ENCODE assay signal across 7 mouse cellular contexts in the genomic region with DNA sequence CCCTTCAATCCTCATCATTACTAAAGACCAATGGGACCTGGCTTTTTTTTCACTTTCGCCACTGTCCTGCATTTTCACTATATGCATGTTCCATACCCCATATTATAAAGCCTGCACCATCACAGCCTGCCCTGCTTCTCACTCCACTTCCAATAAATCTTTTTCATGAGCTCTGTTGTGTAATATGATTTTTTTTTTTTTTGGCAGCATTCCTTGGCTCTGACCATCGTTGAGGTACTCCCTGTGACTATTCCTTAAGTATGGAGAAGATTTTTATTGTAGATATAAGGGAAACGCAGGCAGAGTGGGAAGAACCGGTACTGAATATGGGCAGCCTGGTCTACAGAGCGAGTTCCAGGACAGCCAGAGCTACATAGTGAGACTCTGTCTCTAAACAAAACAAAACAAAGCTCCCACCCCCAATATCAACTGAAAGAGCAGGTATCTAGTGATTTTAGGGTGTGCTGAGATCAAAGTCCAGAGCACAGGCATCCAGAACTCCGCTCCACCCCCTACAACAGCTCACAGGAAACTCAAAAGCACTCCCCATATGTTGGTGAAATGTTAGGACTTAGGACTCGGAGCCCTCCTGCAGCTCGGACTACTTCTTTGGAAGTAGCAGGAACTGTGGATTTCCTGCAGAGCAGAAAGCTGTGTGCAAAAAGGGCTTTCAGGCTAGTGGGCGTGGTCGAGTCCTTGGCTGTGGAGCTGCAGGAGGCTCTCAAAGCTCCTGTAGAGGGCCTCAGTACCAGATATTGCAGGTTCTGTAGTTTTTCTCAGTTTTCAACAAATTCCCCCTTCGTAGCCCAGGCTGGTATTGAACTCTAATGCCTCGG. TPM values are rescaled to one million over a fixed set of nuclear protein-coding genes. Genes with fewer than 3 reads are reported as not detected.
DNase-seq lines count a peak whose midpoint lies in the region; ATAC-seq and TF ChIP-seq lines count a peak whose summit lies in the region.

No protein-coding gene starts in this region.

- H3K27ac ChIP-seq in hindbrain, embryonic 15.5 days (replicated peaks): peak overlapping the region; percentile 96
- peak overlapping the region; percentile 85 for H3K27ac ChIP-seq in left cerebral cortex, adult 2 months
- peak overlapping the region; percentile 65; the same call in 1 of the 2 replicates for H3K27ac ChIP-seq in macrophage

- DNase-seq in cerebellum, postnatal 36 days: peak; percentile 31 to 43
- DNase-seq in gastrocnemius, adult 18-20 months (ENCODE audit: low spot score): peak; percentile 60
- DNase-seq in left cerebral cortex, adult 2 months (ENCODE audit: extremely low spot score in 1 of 2, low spot score in 2 of 2): peak; percentile 31 to 47
- DNase-seq in right cerebral cortex, postnatal 25 days: peak; percentile 39

- peak overlapping the region; percentile 92; the same call in 1 of the 2 replicates for H3K4me3 ChIP-seq in hindbrain, embryonic 15.5 days
- peak overlapping the region; percentile 84 for H3K4me3 ChIP-seq in left cerebral cortex, adult 2 months
- peak overlapping the region; percentile 49; the same call in 1 of the 2 replicates for H3K4me3 ChIP-seq in macrophage (ENCODE audit: inconsistent target)

- H3K9ac ChIP-seq in hindbrain, embryonic 15.5 days: 0 out of 2 replicates have a peak overlapping the region, but pooled peaks have one; percentile 89

- intact Hi-C loops in left cerebral cortex, adult 2 months (cut with DNase I): loop anchor here (2.0 to 5.0 kb wide), 2 partner anchors 121 to 211 kb away; a partner anchor contains a TSS

- peak; percentile 43 for ATAC-seq in activated CD4-positive, CD25-positive, alpha-beta regulatory T cell, adult 4 months
- ATAC-seq in hindbrain, embryonic 15.5 days (ENCODE audit: low FRiP score, low read depth): no peak

- peaks cover 35% of the 10 kb centered on the region for H3K79me2 ChIP-seq in macrophage (ENCODE audit: inconsistent target)

- peaks cover 27% of the 10 kb centered on the region for H3K4me1 ChIP-seq in hindbrain, embryonic 15.5 days (replicated peaks)

- H3K4me2 ChIP-seq in hindbrain, embryonic 15.5 days: peak overlapping the region; percentile 74

- TF ChIP-seq CTCF in left cerebral cortex, adult 2 months (IDR thresholded peaks at IDR 0.05): peak; percentile 51

- H3K27me3 ChIP-seq in hindbrain, embryonic 15.5 days: no peaks in the 10 kb centered on the region

- WGBS in hindbrain, embryonic 15.5 days: 33% methylated on average over 12 of the region's 12 CpGs
- WGBS in macrophage (ENCODE audit: missing documents): 43% methylated on average over 12 of the region's 12 CpGs

- H3K9me3 ChIP-seq in hindbrain, embryonic 15.5 days: no peaks in the 10 kb centered on the region

- H3K36me3 ChIP-seq in hindbrain, embryonic 15.5 days: no peaks in the 10 kb centered on the region
- no peaks in the 10 kb centered on the region for H3K36me3 ChIP-seq in macrophage (ENCODE audit: inconsistent target)

RNA-seq across cellular contexts. Expression of a gene that starts 1.1 kb away (rescaled TPM):
- 10 to 100 TPM; 42.4 to 71.8 TPM for polyA plus RNA-seq in activated CD4-positive, CD25-positive, alpha-beta regulatory T cell, adult 4 months (2017; shearing (Covaris generic))
- 10 to 100 TPM; 18.4 to 18.7 TPM for total RNA-seq in gastrocnemius, adult 18-20 months (2021)
- 49.9 and 50.8 TPM in 2 replicates for polyA plus RNA-seq in hindbrain, embryonic 15.5 days (2015; fragmentation: Nextera tagmentation; extraction: Ambion mirVana)
- total RNA-seq in left cerebral cortex, adult 2 months (2021): 10 to 100 TPM; 18.6 to 22.7 TPM
- total RNA-seq in macrophage (2018; cell fraction: chromatin; rRNA removed): 100 to 1,000 TPM; 201 to 789 (median 293) TPM
- 10 to 100 TPM; 42.0 to 85.6 (median 57.7) TPM for total RNA-seq in macrophage (2018; cell fraction: cytosol; rRNA removed)
- 100 to 1,000 TPM; 165 to 654 (median 235) TPM for total RNA-seq in macrophage (2018; cell fraction: nucleus; rRNA removed)
- 38.3 to 72.2 TPM (median 56.6 TPM) in 3 replicates for polyA plus RNA-seq in macrophage (2018)

RNA-seq across cellular contexts. Expression of a gene that starts 23.8 kb away (rescaled TPM):
- polyA plus RNA-seq in activated CD4-positive, CD25-positive, alpha-beta regulatory T cell, adult 4 months (2017; shearing (Covaris generic)): not detected
- total RNA-seq in gastrocnemius, adult 18-20 months (2021): not detected
- polyA plus RNA-seq in hindbrain, embryonic 15.5 days (2015; fragmentation: Nextera tagmentation; extraction: Ambion mirVana): not detected in 2 replicates
- not detected for total RNA-seq in left cerebral cortex, adult 2 months (2021)
- not detected for total RNA-seq in macrophage (2018; cell fraction: chromatin; rRNA removed)
- total RNA-seq in macrophage (2018; cell fraction: cytosol; rRNA removed): not detected
- total RNA-seq in macrophage (2018; cell fraction: nucleus; rRNA removed): not detected
- not detected in 3 replicates for polyA plus RNA-seq in macrophage (2018)

RNA-seq across cellular contexts. Expression of a gene that starts 31.2 kb away (rescaled TPM):
- polyA plus RNA-seq in activated CD4-positive, CD25-positive, alpha-beta regulatory T cell, adult 4 months (2017; shearing (Covaris generic)): not detected
- not detected for total RNA-seq in gastrocnemius, adult 18-20 months (2021)
- 0.64 and 0.83 TPM in 2 replicates for polyA plus RNA-seq in hindbrain, embryonic 15.5 days (2015; fragmentation: Nextera tagmentation; extraction: Ambion mirVana)
- total RNA-seq in left cerebral cortex, adult 2 months (2021): not detected
- not detected for total RNA-seq in macrophage (2018; cell fraction: chromatin; rRNA removed)
- not detected for total RNA-seq in macrophage (2018; cell fraction: cytosol; rRNA removed)
- not detected for total RNA-seq in macrophage (2018; cell fraction: nucleus; rRNA removed)
- not detected in 3 replicates for polyA plus RNA-seq in macrophage (2018)

RNA-seq across cellular contexts. Expression of a gene that starts 33.6 kb away (rescaled TPM):
- under 1 TPM in 1 of 2 experiments, not detected in 1; 0.20 TPM for polyA plus RNA-seq in activated CD4-positive, CD25-positive, alpha-beta regulatory T cell, adult 4 months (2017; shearing (Covaris generic))
- not detected for total RNA-seq in gastrocnemius, adult 18-20 months (2021)
- 1.4 and 1.7 TPM in 2 replicates for polyA plus RNA-seq in hindbrain, embryonic 15.5 days (2015; fragmentation: Nextera tagmentation; extraction: Ambion mirVana)
- not detected for total RNA-seq in left cerebral cortex, adult 2 months (2021)
- total RNA-seq in macrophage (2018; cell fraction: chromatin; rRNA removed): under 1 TPM in 1 of 26 experiments, not detected in 25; 0.37 TPM
- not detected for total RNA-seq in macrophage (2018; cell fraction: cytosol; rRNA removed)
- under 1 TPM in 1 of 26 experiments, not detected in 25; 0.21 TPM for total RNA-seq in macrophage (2018; cell fraction: nucleus; rRNA removed)
- polyA plus RNA-seq in macrophage (2018): not detected in 3 replicates

RNA-seq across cellular contexts. Expression of a gene that starts 54.1 kb away (rescaled TPM):
- polyA plus RNA-seq in activated CD4-positive, CD25-positive, alpha-beta regulatory T cell, adult 4 months (2017; shearing (Covaris generic)): not detected
- not detected for total RNA-seq in gastrocnemius, adult 18-20 months (2021)
- 0.06 and 0.14 TPM in 2 replicates for polyA plus RNA-seq in hindbrain, embryonic 15.5 days (2015; fragmentation: Nextera tagmentation; extraction: Ambion mirVana)
- not detected for total RNA-seq in left cerebral cortex, adult 2 months (2021)
- not detected for total RNA-seq in macrophage (2018; cell fraction: chromatin; rRNA removed)
- not detected for total RNA-seq in macrophage (2018; cell fraction: cytosol; rRNA removed)
- total RNA-seq in macrophage (2018; cell fraction: nucleus; rRNA removed): not detected
- not detected in 3 replicates for polyA plus RNA-seq in macrophage (2018)
